Mouse (Mus musculus) intestine, postnatal 0 days (tissue): ENCODE results near the gene Mre11a. TPM values are rescaled to one million over a fixed set of nuclear protein-coding genes. Genes with fewer than 3 reads are reported as not detected.
"Not testable (repeated sequence)": the region's sequence is repeated elsewhere in the genome, so short reads cannot be mapped to it uniquely, and the experiment has no call there.

Experiments
- ATAC-seq: fragments of 200-750 bp; cut with Nextera tagmentation; 2 replicates; pipeline ENCODE4 v1.8.0; 2017; ENCODE audit warnings: mild to moderate bottlenecking, moderate TSS enrichment, moderate library complexity
- H3K27ac ChIP-seq: fragments of 300-500 bp; sonication (generic); 2 replicates; pipeline ENCODE4 v1.5.1; 2014; ENCODE audit warnings: mild to moderate bottlenecking, low read depth, low read length, moderate library complexity
- H3K27me3 ChIP-seq: fragments of 300-500 bp; sonication (generic); replicated peaks from 2 replicates; pipeline ENCODE4 v1.6.1; 2014; ENCODE audit warnings: low read length, mixed read lengths; ENCODE audit not compliant: control insufficient read depth, insufficient read depth
- H3K36me3 ChIP-seq: fragments of 300-500 bp; sonication (generic); 2 replicates; pipeline ENCODE4 v1.6.1; 2014; ENCODE audit warnings: mild to moderate bottlenecking, moderate library complexity; ENCODE audit not compliant: control insufficient read depth, insufficient read depth
- H3K4me1 ChIP-seq: fragments of 300-500 bp; sonication (generic); replicated peaks from 2 replicates; pipeline ENCODE4 v1.6.1; 2014; ENCODE audit warnings: antibody characterized with exemption, low read length, mixed read lengths; ENCODE audit not compliant: control insufficient read depth, insufficient read depth
- H3K4me2 ChIP-seq: fragments of 300-500 bp; sonication (generic); replicated peaks from 2 replicates; pipeline ENCODE4 v1.6.1; 2014; ENCODE audit warnings: low read depth, mild to moderate bottlenecking, moderate library complexity
- H3K4me3 ChIP-seq: fragments of 300-500 bp; sonication (generic); 2 replicates; pipeline ENCODE4 v1.5.1; 2014; ENCODE audit warnings: low read depth, low read length
- H3K9ac ChIP-seq: fragments of 300-500 bp; sonication (generic); 2 replicates; pipeline ENCODE4 v1.6.1; 2014; ENCODE audit warnings: mild to moderate bottlenecking, low read depth, low read length
- H3K9me3 ChIP-seq: fragments of 300-500 bp; sonication (generic); 2 replicates; pipeline ENCODE4 v1.6.1; 2016; ENCODE audit warnings: mixed run types; ENCODE audit not compliant: control insufficient read depth
- CTCF ChIP-seq: sonication (generic); IDR thresholded peaks from 2 replicates; pipeline ENCODE4 v1.5.1; 2016; ENCODE audit warnings: low read depth, mild to moderate bottlenecking, control low read depth, antibody characterized with exemption, moderate library complexity
- WGBS: fragments of 180-500 bp; shearing (Covaris S2); extraction: QIAGEN DNeasy Blood & Tissue Kit; methylation state at CpG from one replicate; pipeline ENCODE4 v1.1.7; 2014; 5-methylcytosine and 5-hydroxymethylcytosine counted together
- polyA plus RNA-seq: library from polyadenylated mRNA; unstranded; fragments of >200 nt; fragmentation: Nextera tagmentation; extraction: Ambion mirVana; gene quantifications from 2 replicates; pipeline ENCODE4 v1.2.1, GENCODE M21; 2015

Gene Mre11a
- polyA plus RNA-seq, 1 experiment from 2014 or later = 5.8 TPM

- Histone ChIP-seq H3K27me3 (no peaks in the 10 kb centered on the region), H3K36me3 (no peaks in the 10 kb centered on the region), H3K4me1 (no peaks in the 10 kb centered on the region), H3K9ac (no peak overlapping the region), H3K9me3 (no peaks in the 10 kb centered on the region), H3K4me2 (no peak overlapping the region), H3K4me3 (no peak overlapping the region), H3K27ac (no peak overlapping the region)
- 91% methylated on average over 10 of the region's 10 CpGs for WGBS
- TF ChIP-seq CTCF = no peak
- no peak for ATAC-seq
Observed at GRCm38 (mm10) chr9:14870802-14871201, 86.3 kb downstream of the Mre11a start.

GRCm38 (mm10) chr9:14871536-14871935 lies 87.1 kb downstream of the Mre11a start:
- TF ChIP-seq CTCF = no peak
- no peaks in the 10 kb centered on the region for H3K36me3 ChIP-seq
- no peak overlapping the region for H3K4me2 ChIP-seq
- no peak overlapping the region for H3K9ac ChIP-seq
- no peak for ATAC-seq
- 57% methylated on average over 3 of the region's 3 CpGs for WGBS
- H3K27me3 ChIP-seq = no peaks in the 10 kb centered on the region
- H3K27ac ChIP-seq = no peak overlapping the region
- H3K4me1 ChIP-seq = no peaks in the 10 kb centered on the region
- no peaks in the 10 kb centered on the region for H3K9me3 ChIP-seq
- H3K4me3 ChIP-seq = no peak overlapping the region

GRCm38 (mm10) chr9:14872181-14872930 lies 87.9 kb downstream of the Mre11a start:
- no peak overlapping the region for H3K9ac ChIP-seq
- H3K27me3 ChIP-seq = no peaks in the 10 kb centered on the region
- TF ChIP-seq CTCF = no peak
- no peak overlapping the region for H3K4me3 ChIP-seq
- no peak for ATAC-seq
- no peaks in the 10 kb centered on the region for H3K9me3 ChIP-seq
- H3K4me2 ChIP-seq = no peak overlapping the region
- H3K4me1 ChIP-seq = no peaks in the 10 kb centered on the region
- WGBS = 53% methylated on average over 17 of the region's 17 CpGs
- no peak overlapping the region for H3K27ac ChIP-seq
- H3K36me3 ChIP-seq = no peaks in the 10 kb centered on the region

- H3K4me3 ChIP-seq = no peak overlapping the region
- ATAC-seq = no peak
- TF ChIP-seq CTCF = no peak
- no peak overlapping the region for H3K4me2 ChIP-seq
- H3K27me3 ChIP-seq = no peaks in the 10 kb centered on the region
- no peaks in the 10 kb centered on the region for H3K36me3 ChIP-seq
- 84% methylated on average over 5 of the region's 5 CpGs for WGBS
- H3K9me3 ChIP-seq = no peaks in the 10 kb centered on the region
- H3K4me1 ChIP-seq = no peaks in the 10 kb centered on the region
- H3K9ac ChIP-seq = no peak overlapping the region
- H3K27ac ChIP-seq = no peak overlapping the region
Observed at GRCm38 (mm10) chr9:14875743-14876507, 91.5 kb downstream of the Mre11a start.

GRCm38 (mm10) chr9:14876566-14876965 lies 92.1 kb downstream of the Mre11a start:
- not testable (repeated sequence) for H3K36me3 ChIP-seq, H3K4me3 ChIP-seq, ATAC-seq, H3K27me3 ChIP-seq, H3K27ac ChIP-seq, H3K9me3 ChIP-seq, H3K9ac ChIP-seq, H3K4me2 ChIP-seq, H3K4me1 ChIP-seq
- 31% methylated on average over 8 of the region's 8 CpGs for WGBS

- Histone ChIP-seq H3K4me1 (no peaks in the 10 kb centered on the region), H3K4me2 (no peak overlapping the region), H3K9me3 (no peaks in the 10 kb centered on the region), H3K4me3 (no peak overlapping the region), H3K9ac (no peak overlapping the region), H3K36me3 (no peaks in the 10 kb centered on the region), H3K27ac (no peak overlapping the region), H3K27me3 (no peaks in the 10 kb centered on the region)
- no peak for ATAC-seq
- TF ChIP-seq CTCF = no peak
- WGBS = 59% methylated on average over 4 of the region's 4 CpGs
Observed at GRCm38 (mm10) chr9:14884641-14885040, 100.2 kb downstream of the Mre11a start.
